Comparison of ENCODE assay signal across 14 mouse cellular contexts in the genomic region with DNA sequence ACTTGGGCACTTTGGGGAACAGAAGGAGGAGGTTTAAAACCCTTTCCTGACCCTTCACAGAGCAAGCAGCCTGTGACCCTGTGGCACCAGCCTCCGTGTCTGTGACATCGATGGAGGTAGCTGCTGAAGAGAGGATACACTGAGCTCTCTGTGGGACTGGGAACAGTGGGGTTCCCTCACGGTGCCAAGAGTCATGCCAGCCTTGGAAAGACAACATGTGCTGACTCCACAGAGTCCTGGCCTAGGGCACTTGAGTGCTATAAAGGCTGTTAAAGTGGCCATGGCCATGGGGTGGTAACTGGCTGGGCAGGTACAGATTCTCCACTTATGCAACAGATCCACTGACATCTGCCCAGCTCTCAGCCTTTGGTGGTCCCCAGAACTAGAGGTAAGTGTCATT. TPM values are rescaled to one million over a fixed set of nuclear protein-coding genes. Genes with fewer than 3 reads are reported as not detected.
"Had no signal": no experiment of that assay in that cellular context is flagged by ENCODE, and none has a peak within 500 bp of the region (broad histone marks: within the 10 kb centered on the region; RNA-seq: fewer than 3 reads in every experiment).

No protein-coding gene starts in this region.

- H3K27ac ChIP-seq: kidney, postnatal 0 days; limb, embryonic 13.5 days; liver, embryonic 14.5 days; midbrain, embryonic 15.5 days; neural tube, embryonic 12.5 days had no signal

- H3K4me1 ChIP-seq: neural tube, embryonic 12.5 days had no signal

- H3K4me3 ChIP-seq: limb, embryonic 13.5 days; midbrain, embryonic 15.5 days; neural tube, embryonic 12.5 days had no signal

- DNase-seq: kidney, adult 9 months; kidney, postnatal 36 days; layer of hippocampus, adult 9-11 months; layer of hippocampus, postnatal 36 days; lung, adult 18-20 months; lung, postnatal 36 days had no signal

- H3K27me3 ChIP-seq: limb, embryonic 13.5 days; midbrain, embryonic 15.5 days; neural tube, embryonic 12.5 days had no signal

- ATAC-seq: lung, postnatal 0 days; midbrain, embryonic 15.5 days had no signal

RNA-seq across cellular contexts. Expression of a gene that starts 59.8 kb away (rescaled TPM):
- polyA plus RNA-seq: liver, adult 2 months; spleen, adult 2 months had no signal
